In genomic region chr10:93069721-93070120, GRCm38 (mm10) we compare ENCODE assay signal across 12 mouse cellular contexts. TPM values are rescaled to one million over a fixed set of nuclear protein-coding genes. Genes with fewer than 3 reads are reported as not detected.
A peak's percentile ranks its signal among the peaks of the same experiment; 100 is the strongest.
DNase-seq lines count a peak whose midpoint lies in the region; ATAC-seq lines count a peak whose summit lies in the region.
"Had no signal": no experiment of that assay in that cellular context is flagged by ENCODE, and none has a peak within 500 bp of the region (broad histone marks: within the 10 kb centered on the region; RNA-seq: fewer than 3 reads in every experiment).

No protein-coding gene starts in this region.

- H3K36me3 ChIP-seq in heart, embryonic 16.5 days (ENCODE audit: control insufficient read depth, insufficient read depth) = no peaks in the 10 kb centered on the region
- no peaks in the 10 kb centered on the region for H3K36me3 ChIP-seq in megakaryocyte, embryonic 14.5 days (replicated peaks; ENCODE audit: low read length)
- no peaks in the 10 kb centered on the region for H3K36me3 ChIP-seq in intestine, embryonic 15.5 days
- H3K36me3 ChIP-seq: hindbrain, embryonic 10.5 days; limb, embryonic 10.5 days; midbrain, embryonic 10.5 days had no signal

- no peaks in the 10 kb centered on the region for H3K9me3 ChIP-seq in heart, embryonic 16.5 days (replicated peaks; ENCODE audit: control insufficient read depth, low read length)
- H3K9me3 ChIP-seq in megakaryocyte, embryonic 14.5 days = no peaks in the 10 kb centered on the region
- no peaks in the 10 kb centered on the region for H3K9me3 ChIP-seq in intestine, embryonic 15.5 days
- H3K9me3 ChIP-seq: hindbrain, embryonic 10.5 days; limb, embryonic 10.5 days; midbrain, embryonic 10.5 days had no signal

- H3K9ac ChIP-seq in heart, embryonic 16.5 days (ENCODE audit: low read length) = no peak overlapping the region
- no peak overlapping the region for H3K9ac ChIP-seq in intestine, embryonic 15.5 days

- H3K4me1 ChIP-seq in heart, embryonic 16.5 days (ENCODE audit: control insufficient read depth, insufficient read depth, low read length) = peaks cover 3% of the 10 kb centered on the region; the same call in 1 of the 2 replicates
- H3K4me1 ChIP-seq in megakaryocyte, embryonic 14.5 days = peaks cover 43% of the 10 kb centered on the region
- no peaks in the 10 kb centered on the region for H3K4me1 ChIP-seq in intestine, embryonic 15.5 days (replicated peaks)
- H3K4me1 ChIP-seq: hindbrain, embryonic 10.5 days; midbrain, embryonic 10.5 days had no signal

- WGBS in heart, embryonic 16.5 days = 52% methylated on average over 6 of the region's 6 CpGs
- 66% methylated on average over 6 of the region's 6 CpGs for WGBS in intestine, embryonic 15.5 days

- no peaks in the 10 kb centered on the region for H3K27me3 ChIP-seq in heart, embryonic 16.5 days (ENCODE audit: control insufficient read depth, insufficient read depth, low read length)
- H3K27me3 ChIP-seq in megakaryocyte, embryonic 14.5 days (replicated peaks) = no peaks in the 10 kb centered on the region
- H3K27me3 ChIP-seq in intestine, embryonic 15.5 days (replicated peaks) = no peaks in the 10 kb centered on the region

- H3K4me3 ChIP-seq in heart, embryonic 16.5 days (ENCODE audit: low read length) = no peak overlapping the region
- H3K4me3 ChIP-seq in megakaryocyte, embryonic 14.5 days (replicated peaks) = peak overlapping the region; percentile 85
- no peak overlapping the region for H3K4me3 ChIP-seq in intestine, embryonic 15.5 days (replicated peaks)
- H3K4me3 ChIP-seq: hindbrain, embryonic 10.5 days; limb, embryonic 10.5 days; midbrain, embryonic 10.5 days had no signal

- no peak for DNase-seq in heart, adult 8-10 months (ENCODE audit: low spot score)
- DNase-seq in urinary bladder, postnatal 25 days (ENCODE audit: low spot score) = no peak
- DNase-seq: cerebellum, adult 9-11 months; spleen, adult 18-20 months had no signal

- H3K27ac ChIP-seq in heart, embryonic 16.5 days (ENCODE audit: low read length) = peak overlapping the region; percentile 67
- H3K27ac ChIP-seq in intestine, embryonic 15.5 days = no peak overlapping the region

- no peak for ATAC-seq in heart, embryonic 16.5 days (replicated peaks; ENCODE audit: extremely low read depth, insufficient read depth, low FRiP score)
- no peak for ATAC-seq in megakaryocyte, adult 5-6 weeks (ENCODE audit: poor library complexity, severe bottlenecking)
- peak; percentile 27 for ATAC-seq in erythroid progenitor cell, adult 5-6 weeks (replicated peaks; ENCODE audit: low FRiP score, poor library complexity, severe bottlenecking)
- ATAC-seq in intestine, embryonic 15.5 days = no peak

- no peak overlapping the region for H3K4me2 ChIP-seq in heart, embryonic 16.5 days (ENCODE audit: low read depth, low read length)
- no peak overlapping the region for H3K4me2 ChIP-seq in intestine, embryonic 15.5 days (replicated peaks)

RNA-seq across cellular contexts. Expression of gene Cfap54, which starts 11.7 kb away (rescaled TPM):
- 0.25 and 0.80 TPM in 2 replicates for polyA plus RNA-seq in heart, embryonic 16.5 days (2015; fragmentation: Nextera tagmentation; extraction: Ambion mirVana)
- total RNA-seq in heart, adult 8-10 months (2022) = under 1 TPM; 0.52 to 1.00 (median 0.70) TPM
- 0.32 TPM in 1 of 2 replicates, not detected in the other for polyA plus RNA-seq in megakaryocyte, embryonic 14.5 days (2012; ENCODE audit: insufficient read depth, low replicate concordance)
- 0.25 and 0.57 TPM in 2 replicates for total RNA-seq in megakaryocyte, adult 5-6 weeks (2015)
- 0.24 and 1.1 TPM in 2 replicates for total RNA-seq in megakaryocyte, adult 5-6 weeks (2017)
- total RNA-seq in erythroid progenitor cell, adult 5-6 weeks (2015; ENCODE audit: low replicate concordance) = 2.2 TPM in 1 of 2 replicates, not detected in the other
- 3.6 TPM in 1 of 2 replicates, not detected in the other for total RNA-seq in erythroid progenitor cell, adult 5-6 weeks (2017; ENCODE audit: low replicate concordance)
- polyA plus RNA-seq in intestine, embryonic 15.5 days (2015; fragmentation: Nextera tagmentation; extraction: Ambion mirVana) = 0.16 TPM in 2 replicates
